Mouse (Mus musculus): Measurements from ENCODE around the gene Ibsp. TPM values are rescaled to one million over a fixed set of nuclear protein-coding genes. Genes with fewer than 3 reads are reported as not detected.

The Ibsp gene
- polyA plus RNA-seq, 1 experiment, result not detected

- TF ChIP-seq POLR2A (IDR thresholded peaks at IDR 0.05; ENCODE audit: low read depth, low read length), result no peak
- TF ChIP-seq CTCF (IDR thresholded peaks at IDR 0.05; ENCODE audit: extremely low read depth, insufficient read length, insufficient replicate concordance, low read depth, low read length), result no peak
- 84% methylated on average over 6 of the region's 6 CpGs for WGBS
- H3K27ac ChIP-seq (ENCODE audit: insufficient read depth, low read depth, low read length), result no peak within 1 kb of the TSS
- no peaks in the 10 kb centered on the region for H3K27me3 ChIP-seq (ENCODE audit: control insufficient read depth, insufficient read depth, low read length)
- H3K4me1 ChIP-seq (ENCODE audit: control insufficient read depth, insufficient read depth, insufficient read length, low read length), result no peaks in the 10 kb centered on the region
- no peaks in the 10 kb centered on the region for H3K36me3 ChIP-seq (ENCODE audit: control insufficient read depth, insufficient read depth, low read length)
- no peak within 1 kb of the TSS for H3K4me3 ChIP-seq (ENCODE audit: low read depth, low read length)
Observed at GRCm38 (mm10) chr5:104325029-104325428, 26.1 kb downstream of the Ibsp start, which contains the start of gene Mepe. Gene Mepe (plus strand): TSS chr5:104325329.

GRCm38 (mm10) chr5:104326884-104327283 is 27.9 kb downstream of the Ibsp start:
- Histone ChIP-seq H3K4me1 (ENCODE audit: control insufficient read depth, insufficient read depth, insufficient read length, low read length) (no peaks in the 10 kb centered on the region), H3K27me3 (ENCODE audit: control insufficient read depth, insufficient read depth, low read length) (no peaks in the 10 kb centered on the region), H3K36me3 (ENCODE audit: control insufficient read depth, insufficient read depth, low read length) (no peaks in the 10 kb centered on the region), H3K4me3 (ENCODE audit: low read depth, low read length) (no peak overlapping the region), H3K27ac (ENCODE audit: insufficient read depth, low read depth, low read length) (no peak overlapping the region)
- 53% methylated on average over 4 of the region's 4 CpGs for WGBS
- TF ChIP-seq CTCF (IDR thresholded peaks at IDR 0.05; ENCODE audit: extremely low read depth, insufficient read length, insufficient replicate concordance, low read depth, low read length), result no peak
- TF ChIP-seq POLR2A (IDR thresholded peaks at IDR 0.05; ENCODE audit: low read depth, low read length), result no peak

- H3K36me3 ChIP-seq (ENCODE audit: control insufficient read depth, insufficient read depth, low read length), result no peaks in the 10 kb centered on the region
- TF ChIP-seq CTCF (IDR thresholded peaks at IDR 0.05; ENCODE audit: extremely low read depth, insufficient read length, insufficient replicate concordance, low read depth, low read length) (no peak), POLR2A (IDR thresholded peaks at IDR 0.05; ENCODE audit: low read depth, low read length) (no peak)
- H3K27me3 ChIP-seq (ENCODE audit: control insufficient read depth, insufficient read depth, low read length), result no peaks in the 10 kb centered on the region
- no peak overlapping the region for H3K4me3 ChIP-seq (ENCODE audit: low read depth, low read length)
- H3K4me1 ChIP-seq (ENCODE audit: control insufficient read depth, insufficient read depth, insufficient read length, low read length), result no peaks in the 10 kb centered on the region
- no peak overlapping the region for H3K27ac ChIP-seq (ENCODE audit: insufficient read depth, low read depth, low read length)
- whole genome bisulfite sequencing, result 70% methylated on average over 8 of the region's 8 CpGs
Observed at GRCm38 (mm10) chr5:104327389-104327788, 28.4 kb downstream of the Ibsp start.

DNA sequence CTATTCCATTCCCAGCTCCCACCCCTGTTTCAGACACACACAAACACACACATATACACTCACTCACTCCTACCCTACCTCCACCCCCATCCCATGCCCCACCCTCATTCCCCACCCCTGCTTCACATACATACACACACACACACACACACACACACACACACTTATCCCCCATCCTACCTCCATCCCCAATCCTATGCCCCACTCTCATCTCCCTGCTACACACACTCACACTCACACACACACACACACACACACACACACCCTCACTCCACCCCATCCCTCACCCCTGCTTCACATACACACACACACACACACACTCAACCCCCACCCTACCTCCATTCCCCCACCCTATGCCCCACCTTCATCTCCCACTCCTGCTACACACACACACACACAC is 28.9 kb downstream of the Ibsp start:
- Histone ChIP-seq H3K27ac (ENCODE audit: insufficient read depth, low read depth, low read length) (no peak overlapping the region), H3K4me3 (ENCODE audit: low read depth, low read length) (no peak overlapping the region), H3K27me3 (ENCODE audit: control insufficient read depth, insufficient read depth, low read length) (no peaks in the 10 kb centered on the region), H3K4me1 (ENCODE audit: control insufficient read depth, insufficient read depth, insufficient read length, low read length) (no peaks in the 10 kb centered on the region), H3K36me3 (ENCODE audit: control insufficient read depth, insufficient read depth, low read length) (no peaks in the 10 kb centered on the region)
- TF ChIP-seq POLR2A (IDR thresholded peaks at IDR 0.05; ENCODE audit: low read depth, low read length), result no peak
- TF ChIP-seq CTCF (IDR thresholded peaks at IDR 0.05; ENCODE audit: extremely low read depth, insufficient read length, insufficient replicate concordance, low read depth, low read length), result no peak

DNA sequence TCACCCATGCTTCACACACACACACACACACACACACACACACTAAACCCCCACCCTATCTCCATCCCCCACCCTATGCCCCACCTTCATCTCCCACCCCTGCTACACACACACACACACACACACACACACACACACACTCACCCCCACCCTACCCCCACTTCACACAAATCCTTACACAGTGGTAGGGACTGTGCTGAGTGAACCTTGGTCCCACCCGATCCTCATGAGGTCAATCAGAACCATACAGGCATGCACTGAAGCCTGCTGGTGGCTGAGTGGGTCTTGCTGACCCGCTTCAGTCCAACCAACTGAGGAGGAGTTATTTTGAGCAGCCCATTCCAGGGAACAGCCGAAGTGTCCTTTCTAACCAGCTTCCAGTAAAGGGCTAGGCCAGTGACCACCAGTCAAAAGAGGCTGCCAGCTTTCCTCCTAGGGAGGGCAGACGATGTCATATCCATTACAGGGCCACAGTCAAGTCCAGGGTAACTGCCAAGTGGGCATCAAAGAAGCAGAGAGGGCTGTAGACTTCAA is 29.4 kb downstream of the Ibsp start:
- no peak overlapping the region for H3K4me3 ChIP-seq (ENCODE audit: low read depth, low read length)
- no peaks in the 10 kb centered on the region for H3K4me1 ChIP-seq (ENCODE audit: control insufficient read depth, insufficient read depth, insufficient read length, low read length)
- H3K36me3 ChIP-seq (ENCODE audit: control insufficient read depth, insufficient read depth, low read length), result no peaks in the 10 kb centered on the region
- H3K27ac ChIP-seq (ENCODE audit: insufficient read depth, low read depth, low read length), result no peak overlapping the region
- WGBS, result 64% methylated on average over 4 of the region's 4 CpGs
- no peaks in the 10 kb centered on the region for H3K27me3 ChIP-seq (ENCODE audit: control insufficient read depth, insufficient read depth, low read length)
- TF ChIP-seq CTCF (IDR thresholded peaks at IDR 0.05; ENCODE audit: extremely low read depth, insufficient read length, insufficient replicate concordance, low read depth, low read length) (no peak), POLR2A (IDR thresholded peaks at IDR 0.05; ENCODE audit: low read depth, low read length) (no peak)

- Histone ChIP-seq H3K36me3 (ENCODE audit: control insufficient read depth, insufficient read depth, low read length) (no peaks in the 10 kb centered on the region), H3K4me3 (ENCODE audit: low read depth, low read length) (no peak overlapping the region), H3K4me1 (ENCODE audit: control insufficient read depth, insufficient read depth, insufficient read length, low read length) (no peaks in the 10 kb centered on the region), H3K27me3 (ENCODE audit: control insufficient read depth, insufficient read depth, low read length) (no peaks in the 10 kb centered on the region), H3K27ac (ENCODE audit: insufficient read depth, low read depth, low read length) (no peak overlapping the region)
- WGBS, result 75% methylated on average over 5 of the region's 5 CpGs
- TF ChIP-seq POLR2A (IDR thresholded peaks at IDR 0.05; ENCODE audit: low read depth, low read length) (no peak), CTCF (IDR thresholded peaks at IDR 0.05; ENCODE audit: extremely low read depth, insufficient read length, insufficient replicate concordance, low read depth, low read length) (no peak)
Observed at GRCm38 (mm10) chr5:104329381-104329780, 30.4 kb downstream of the Ibsp start.

DNA sequence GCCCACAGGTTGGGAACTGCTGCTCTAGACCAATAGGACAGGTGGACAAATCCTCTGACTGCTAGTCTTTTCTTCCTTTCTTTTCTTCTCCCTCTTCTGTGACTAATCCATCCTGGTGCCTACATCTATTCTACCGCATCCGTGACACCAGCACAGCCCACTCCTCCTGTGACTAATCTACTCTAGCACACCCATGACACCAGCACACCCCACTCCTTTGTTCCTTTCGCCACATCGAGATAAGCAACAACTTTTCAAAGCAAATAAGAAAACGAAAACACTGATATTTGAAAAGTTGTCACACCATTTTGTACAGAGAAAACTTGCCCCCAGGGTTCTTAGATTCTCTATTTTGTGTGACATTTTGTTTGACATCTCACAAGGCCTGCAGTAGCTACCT is 31.1 kb downstream of the Ibsp start:
- Histone ChIP-seq H3K36me3 (ENCODE audit: control insufficient read depth, insufficient read depth, low read length) (no peaks in the 10 kb centered on the region), H3K27ac (ENCODE audit: insufficient read depth, low read depth, low read length) (no peak overlapping the region), H3K27me3 (ENCODE audit: control insufficient read depth, insufficient read depth, low read length) (no peaks in the 10 kb centered on the region), H3K4me3 (ENCODE audit: low read depth, low read length) (no peak overlapping the region), H3K4me1 (ENCODE audit: control insufficient read depth, insufficient read depth, insufficient read length, low read length) (no peaks in the 10 kb centered on the region)
- WGBS, result 67% methylated on average over 5 of the region's 5 CpGs
- TF ChIP-seq CTCF (IDR thresholded peaks at IDR 0.05; ENCODE audit: extremely low read depth, insufficient read length, insufficient replicate concordance, low read depth, low read length) (no peak), POLR2A (IDR thresholded peaks at IDR 0.05; ENCODE audit: low read depth, low read length) (no peak)
